Mouse (Mus musculus): Measurements from ENCODE around the gene Sntb2. TPM values are rescaled to one million over a fixed set of nuclear protein-coding genes. Genes with fewer than 3 reads are reported as not detected.

The Sntb2 gene
- polyA plus RNA-seq, 1 experiment from 2014 or later, result 7.3 TPM

DNA sequence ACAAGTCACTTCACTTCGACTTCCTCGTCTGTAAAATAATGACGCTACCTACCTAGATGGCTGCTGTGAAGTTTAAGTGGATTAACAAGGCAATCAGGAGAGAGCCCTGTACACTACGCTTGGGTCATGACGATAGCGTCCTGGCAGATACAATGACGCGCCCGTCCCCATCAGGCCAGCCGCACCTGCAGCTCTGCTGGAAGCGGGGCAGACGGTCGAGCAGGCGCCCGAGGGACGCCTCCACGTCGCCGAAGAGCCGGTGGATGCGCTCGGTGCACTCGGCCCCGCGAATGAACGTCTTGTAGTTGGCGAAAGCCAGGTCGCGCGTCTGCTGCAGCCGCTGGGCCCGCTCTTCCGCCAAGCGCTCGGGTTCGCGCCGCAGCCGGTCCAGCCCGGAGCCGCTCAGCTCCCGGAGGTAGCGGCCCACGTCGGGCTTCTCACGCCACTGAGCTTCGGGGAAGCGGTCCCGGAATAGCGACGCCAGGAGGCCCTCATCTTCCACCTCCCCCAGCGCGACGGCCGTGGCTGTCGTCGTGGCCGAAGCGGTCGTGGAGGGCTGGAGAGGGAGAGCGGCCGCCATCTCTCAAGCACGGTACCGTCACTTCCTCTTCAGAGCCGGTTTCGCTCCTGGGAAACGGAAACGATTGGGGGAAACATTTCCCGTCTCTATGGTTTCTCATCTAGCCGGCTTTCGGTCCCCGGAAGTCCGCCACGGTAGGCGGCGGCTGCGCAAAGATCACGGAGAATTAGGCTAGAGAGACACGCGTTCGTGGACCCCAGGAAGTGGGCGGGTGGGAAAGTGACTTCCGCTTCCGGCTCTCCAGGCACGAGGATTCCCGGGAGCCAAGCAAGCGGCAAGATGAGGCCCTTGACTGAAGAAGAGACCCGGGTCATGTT, 120.8 kb downstream of the Sntb2 start, which contains the start of the genes Cog8 and Nip7:
Cog8 (minus strand) TSS at position 614 of the 897 bp plus-strand sequence.
Nip7 (plus strand) TSS at position 802 of the 897 bp plus-strand sequence.
- Histone ChIP-seq H3K36me3 (replicated peaks; ENCODE audit: control insufficient read depth, insufficient read depth) (peaks cover 56% of the 10 kb centered on the region), H3K9ac (peak within 1 kb of the TSS; percentile 89), H3K4me1 (replicated peaks; ENCODE audit: control insufficient read depth, insufficient read depth, low read length) (peaks cover 16% of the 10 kb centered on the region), H3K4me3 (replicated peaks; ENCODE audit: low read length) (peak within 1 kb of the TSS; percentile 81), H3K9me3 (ENCODE audit: control insufficient read depth, low read length) (no peaks in the 10 kb centered on the region), H3K27ac (peak within 1 kb of the TSS; percentile 79), H3K27me3 (ENCODE audit: control insufficient read depth, insufficient read depth, low read length) (no peaks in the 10 kb centered on the region), H3K4me2 (replicated peaks) (peak within 1 kb of the TSS; percentile 96)
- WGBS, result under 1% methylated on average over 86 of the region's 88 CpGs
- ATAC-seq (ENCODE audit: low FRiP score) (peak; percentile 95), DNase-seq (ENCODE audit: low spot score) (peak; percentile 97)

DNA sequence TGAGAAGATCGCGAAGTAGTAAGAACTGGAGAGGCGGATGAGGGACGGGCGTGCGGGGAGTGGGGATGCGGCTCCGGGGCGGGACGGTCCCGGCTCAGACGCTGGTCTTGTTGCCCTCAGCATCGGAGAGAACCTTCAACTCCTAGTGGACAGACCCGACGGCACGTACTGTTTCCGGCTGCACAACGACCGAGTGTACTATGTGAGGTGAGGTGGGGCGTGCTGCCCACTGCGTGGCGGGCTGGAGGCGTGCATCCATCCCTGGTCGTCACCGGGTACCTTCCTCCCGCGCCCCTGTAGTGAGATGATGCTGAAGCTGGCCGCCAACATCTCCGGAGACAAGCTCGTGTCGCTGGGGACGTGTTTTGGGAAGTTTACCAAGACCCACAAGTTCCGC, 121.4 kb downstream of the Sntb2 start:
- ATAC-seq (ENCODE audit: low FRiP score) (peak; percentile 74), DNase-seq (ENCODE audit: low spot score) (no peak)
- Histone ChIP-seq H3K36me3 (replicated peaks; ENCODE audit: control insufficient read depth, insufficient read depth) (peaks cover 50% of the 10 kb centered on the region), H3K4me3 (replicated peaks; ENCODE audit: low read length) (peak overlapping the region; percentile 81), H3K4me2 (replicated peaks) (peak overlapping the region; percentile 96), H3K27me3 (ENCODE audit: control insufficient read depth, insufficient read depth, low read length) (no peaks in the 10 kb centered on the region), H3K4me1 (replicated peaks; ENCODE audit: control insufficient read depth, insufficient read depth, low read length) (peaks cover 16% of the 10 kb centered on the region), H3K27ac (no peak overlapping the region; the same call in 1 of the 2 replicates), H3K9me3 (ENCODE audit: control insufficient read depth, low read length) (no peaks in the 10 kb centered on the region), H3K9ac (peak overlapping the region; percentile 89)
- under 1% methylated on average over 33 of the region's 33 CpGs for WGBS

DNA sequence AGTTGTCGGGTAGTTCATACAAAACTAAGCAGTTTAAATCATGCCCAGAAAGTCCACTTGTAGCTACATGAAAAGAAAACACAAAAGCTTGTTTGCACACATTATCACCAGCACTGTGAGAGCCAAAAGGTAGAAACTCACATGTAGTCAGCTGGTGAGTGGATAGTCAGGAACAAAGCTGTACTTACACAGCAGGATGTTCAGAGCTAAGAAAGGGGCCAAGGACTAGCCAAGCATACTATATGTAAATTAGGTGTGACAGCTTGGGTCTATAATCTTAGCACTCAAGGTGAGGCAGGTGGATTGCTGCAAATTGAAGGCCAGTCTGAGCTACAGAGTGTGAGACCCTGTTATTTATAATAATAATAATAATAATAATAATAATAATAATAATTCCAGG, 127.1 kb downstream of the Sntb2 start:
- H3K36me3 ChIP-seq (replicated peaks; ENCODE audit: control insufficient read depth, insufficient read depth), result peaks cover 22% of the 10 kb centered on the region
- H3K27ac ChIP-seq, result no peak overlapping the region
- 91% methylated on average over 1 of the region's 1 CpGs for WGBS
- H3K4me2 ChIP-seq (replicated peaks), result no peak overlapping the region
- peaks cover 3% of the 10 kb centered on the region; the same call in 1 of the 2 replicates for H3K4me1 ChIP-seq (replicated peaks; ENCODE audit: control insufficient read depth, insufficient read depth, low read length)
- H3K4me3 ChIP-seq (replicated peaks; ENCODE audit: low read length), result no peak overlapping the region
- no peak for DNase-seq (ENCODE audit: low spot score)
- no peaks in the 10 kb centered on the region for H3K27me3 ChIP-seq (ENCODE audit: control insufficient read depth, insufficient read depth, low read length)
- H3K9ac ChIP-seq, result no peak overlapping the region
- ATAC-seq (ENCODE audit: low FRiP score), result no peak
- no peaks in the 10 kb centered on the region for H3K9me3 ChIP-seq (ENCODE audit: control insufficient read depth, low read length)

DNA sequence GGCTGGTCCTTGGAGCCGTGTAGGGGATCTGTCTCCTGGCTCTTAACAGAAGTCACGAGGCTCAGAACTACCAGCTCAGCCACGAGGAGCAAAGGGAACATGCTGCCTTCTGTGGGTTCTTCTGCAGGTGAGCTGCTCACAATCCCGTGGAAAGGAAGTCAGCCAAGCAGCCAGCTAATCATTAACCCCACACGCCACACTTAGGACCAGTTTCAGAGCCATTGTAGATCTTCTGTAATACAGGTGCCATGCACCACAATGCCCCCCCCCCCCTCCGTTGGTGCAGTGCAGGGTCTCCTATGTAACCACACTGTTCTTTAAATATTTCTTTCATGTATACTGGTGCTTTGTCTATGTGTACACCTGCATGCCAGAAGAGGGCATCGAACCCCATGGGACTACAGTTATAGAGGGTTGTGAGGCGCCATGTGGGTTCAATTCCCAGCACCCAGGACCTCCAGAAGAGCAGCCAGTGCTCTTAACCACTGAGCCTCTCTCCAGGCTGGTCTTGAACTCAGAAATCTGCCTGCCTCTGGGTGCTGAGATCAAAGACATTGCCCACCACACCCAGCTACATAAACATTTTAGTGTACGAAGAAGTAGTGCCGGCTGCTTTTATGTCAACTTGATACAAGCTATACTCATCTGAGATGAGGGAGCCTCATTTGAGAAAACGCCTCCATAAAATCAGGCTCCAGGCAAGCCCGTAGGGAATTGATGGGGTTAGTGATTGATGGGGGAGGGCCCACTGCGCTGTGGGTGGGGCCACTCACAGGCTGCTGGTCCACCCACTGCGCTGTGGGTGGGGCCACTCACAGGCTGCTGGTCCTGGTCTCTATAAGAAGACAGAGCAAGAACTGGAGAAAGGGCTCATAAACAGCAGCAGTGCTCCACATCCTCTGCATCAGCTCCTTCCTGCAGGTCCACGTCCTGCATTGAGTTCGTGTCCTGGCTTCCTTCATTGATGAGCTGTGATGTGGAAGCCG, 130.3 kb downstream of the Sntb2 start, which contains the start of gene Tmed6:
Tmed6 (minus strand) TSS at position 134 of the 986 bp plus-strand sequence.
- H3K27me3 ChIP-seq (ENCODE audit: control insufficient read depth, insufficient read depth, low read length), result no peaks in the 10 kb centered on the region
- ATAC-seq (ENCODE audit: low FRiP score) (no peak), DNase-seq (ENCODE audit: low spot score) (no peak)
- peaks cover 21% of the 10 kb centered on the region for H3K36me3 ChIP-seq (replicated peaks; ENCODE audit: control insufficient read depth, insufficient read depth)
- no peaks in the 10 kb centered on the region for H3K9me3 ChIP-seq (ENCODE audit: control insufficient read depth, low read length)
- no peak within 1 kb of the TSS for H3K4me3 ChIP-seq (replicated peaks; ENCODE audit: low read length)
- WGBS, result 69% methylated on average over 17 of the region's 17 CpGs
- no peak within 1 kb of the TSS for H3K4me2 ChIP-seq (replicated peaks)
- no peak within 1 kb of the TSS for H3K27ac ChIP-seq
- H3K9ac ChIP-seq, result no peak within 1 kb of the TSS
- H3K4me1 ChIP-seq (replicated peaks; ENCODE audit: control insufficient read depth, insufficient read depth, low read length), result no peaks in the 10 kb centered on the region

Other genes starting within 250 kb of the Sntb2 start
- gene Has3, start 65.5 kb upstream of the Sntb2 start, polyA plus RNA-seq (2014; fragmentation: Nextera tagmentation; extraction: Ambion mirVana), result 1.2 and 1.7 TPM in 2 replicates
- 39.6 and 46.6 TPM in 2 replicates for gene Utp4, start 42.1 kb upstream of the Sntb2 start, polyA plus RNA-seq (2014; fragmentation: Nextera tagmentation; extraction: Ambion mirVana)
- gene Vps4a, start 95.5 kb downstream of the Sntb2 start, polyA plus RNA-seq (2014; fragmentation: Nextera tagmentation; extraction: Ambion mirVana), result 149 and 172 TPM in 2 replicates
- 32.1 and 32.3 TPM in 2 replicates for gene Pdf, start 112.9 kb downstream of the Sntb2 start, polyA plus RNA-seq (2014; fragmentation: Nextera tagmentation; extraction: Ambion mirVana)
- 40.7 and 42.6 TPM in 2 replicates for gene Cog8, start 120.9 kb downstream of the Sntb2 start, polyA plus RNA-seq (2014; fragmentation: Nextera tagmentation; extraction: Ambion mirVana)
- 69.3 and 70.2 TPM in 2 replicates for gene Nip7, start 121.1 kb downstream of the Sntb2 start, polyA plus RNA-seq (2014; fragmentation: Nextera tagmentation; extraction: Ambion mirVana)
- not detected in 2 replicates for gene Tmed6, start 129.9 kb downstream of the Sntb2 start, polyA plus RNA-seq (2014; fragmentation: Nextera tagmentation; extraction: Ambion mirVana)
- 20.5 and 22.2 TPM in 2 replicates for gene Terf2, start 160.8 kb downstream of the Sntb2 start, polyA plus RNA-seq (2014; fragmentation: Nextera tagmentation; extraction: Ambion mirVana)
- 126 and 134 TPM in 2 replicates for gene Cyb5b, start 214.9 kb downstream of the Sntb2 start, polyA plus RNA-seq (2014; fragmentation: Nextera tagmentation; extraction: Ambion mirVana)

All from hindbrain, embryonic 14.5 days (tissue).